Mouse (Mus musculus): ENCODE data around the gene Zfp512b.

The Zfp512b gene

GRCm38 (mm10) chr2:181592231-181593041, at the start of gene Zfp512b:
Gene Zfp512b (minus strand): TSS chr2:181592803.
- peak; percentile 71 for DNase-seq (ENCODE audit: low read depth)

DNA sequence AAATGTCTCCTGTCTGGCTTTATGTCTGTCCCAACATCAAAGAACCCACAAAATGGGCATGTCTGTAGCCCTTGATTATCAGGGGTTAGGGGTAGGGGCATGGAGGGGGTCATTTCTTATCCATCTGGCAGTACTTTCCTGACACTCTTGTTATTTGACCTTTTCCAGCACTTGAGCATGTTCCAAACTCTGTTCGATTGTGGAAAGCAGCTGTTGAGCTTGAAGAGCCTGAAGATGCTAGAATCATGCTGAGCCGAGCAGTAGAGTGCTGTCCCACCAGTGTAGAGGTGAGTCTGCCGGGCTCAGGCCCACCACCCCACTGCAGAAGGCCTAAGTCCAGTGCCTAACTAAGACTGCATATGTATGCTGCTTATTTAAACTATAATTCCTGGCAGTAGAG, 43.3 kb upstream of the Zfp512b start:
- DNase-seq (ENCODE audit: low read depth) = no peak

- no peak for DNase-seq (ENCODE audit: low read depth)
Observed at GRCm38 (mm10) chr2:181632624-181633023, 40.0 kb upstream of the Zfp512b start.

DNA sequence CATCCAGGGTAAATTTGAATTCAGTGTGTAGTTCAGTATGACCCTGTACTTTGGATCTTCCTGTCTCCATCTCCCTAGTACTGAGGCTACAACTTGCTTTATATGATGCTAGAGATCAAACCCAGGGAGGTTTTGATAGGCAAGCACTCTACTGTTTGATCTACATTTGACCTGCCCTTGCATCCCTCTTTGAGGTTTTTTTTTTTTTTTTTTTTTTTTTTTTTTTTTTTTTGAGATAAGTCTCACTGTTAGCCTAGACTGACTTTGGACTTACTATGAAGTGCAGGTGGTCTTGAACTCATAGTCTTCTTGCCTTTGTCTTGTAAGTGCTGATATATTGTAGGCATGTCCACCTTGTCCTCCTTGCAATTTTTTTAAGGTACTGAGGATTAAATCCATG, 35.9 kb upstream of the Zfp512b start:
- no peak for DNase-seq (ENCODE audit: low read depth)

DNA sequence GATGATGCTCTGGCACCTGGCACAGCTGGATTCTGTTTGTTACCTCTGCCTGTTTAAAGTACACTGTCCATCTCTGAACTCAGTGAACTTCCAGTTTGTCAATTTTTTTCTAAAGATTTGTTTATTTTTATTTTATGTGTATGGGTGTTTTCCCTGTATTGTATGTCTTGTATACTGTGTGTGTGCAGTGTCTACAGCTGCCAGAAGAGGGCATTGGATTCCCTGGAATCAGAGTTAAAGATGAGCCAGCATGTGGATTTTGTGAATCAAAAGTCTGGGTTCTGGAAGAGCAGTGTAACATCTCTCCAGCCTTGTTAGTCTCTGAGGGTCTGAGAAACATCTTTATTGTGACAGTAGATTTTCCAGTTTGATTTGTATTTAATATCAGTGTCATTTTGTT, 30.8 kb upstream of the Zfp512b start:
- peak; percentile 57 for DNase-seq (ENCODE audit: low read depth)

DNA sequence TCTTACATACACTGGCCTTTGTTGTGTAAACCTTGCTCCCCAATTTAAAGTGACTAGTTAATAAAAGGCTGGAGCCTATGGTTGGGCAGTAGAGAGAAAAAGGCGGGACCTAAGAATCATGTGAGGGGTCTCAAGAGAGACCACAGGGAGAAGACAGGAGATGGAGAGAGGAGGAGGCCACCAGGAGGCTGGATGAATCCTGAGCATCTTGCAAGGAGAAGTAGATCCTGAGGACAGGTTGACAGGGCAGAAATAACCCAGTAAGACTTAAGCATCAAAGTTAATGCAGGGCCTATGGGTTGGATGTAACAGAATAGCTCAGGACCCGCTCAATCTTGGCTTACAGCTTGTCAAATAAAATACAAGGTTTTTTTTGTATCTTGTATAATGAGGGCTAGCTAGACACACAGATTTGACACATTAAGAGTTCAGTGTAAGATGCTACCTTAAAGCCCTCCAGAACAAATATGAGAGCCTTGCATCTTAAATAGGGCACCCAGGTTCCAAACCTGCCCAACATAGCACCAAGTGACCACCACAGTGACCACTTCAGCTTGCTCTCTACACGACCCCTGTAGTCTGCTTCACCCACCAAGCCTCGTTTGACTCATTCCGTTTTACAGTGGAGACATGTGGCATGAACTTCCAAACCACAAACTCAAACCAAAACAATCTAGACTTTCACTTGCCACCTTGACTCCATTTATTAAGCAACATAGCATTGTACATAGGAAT, 26.3 kb upstream of the Zfp512b start:
- DNase-seq (ENCODE audit: low read depth) = peak; percentile 15

DNA sequence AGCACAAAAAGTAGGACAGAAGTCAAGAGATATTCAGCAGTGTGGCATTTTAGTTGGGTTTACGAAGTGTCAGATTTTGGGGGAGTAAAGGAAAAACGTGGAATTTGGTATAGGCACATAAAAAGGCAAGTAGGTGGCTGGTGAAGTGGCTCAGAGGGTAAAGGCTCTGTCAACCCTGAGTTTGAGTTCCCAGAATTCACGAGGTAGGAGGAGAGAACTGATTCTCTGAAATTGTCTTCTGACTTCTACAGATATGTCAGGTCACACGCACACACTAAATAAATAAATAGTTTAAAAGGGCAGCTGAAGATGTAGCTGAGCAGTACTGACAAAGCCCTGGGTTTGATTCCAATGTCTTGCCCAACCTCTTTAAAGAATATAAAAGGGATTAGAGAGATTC, 9.8 kb upstream of the Zfp512b start:
- no peak for DNase-seq (ENCODE audit: low read depth)

- DNase-seq (ENCODE audit: low read depth) = no peak
Observed at GRCm38 (mm10) chr2:181601751-181602145, 9.1 kb upstream of the Zfp512b start.

- DNase-seq (ENCODE audit: low read depth) = peak; percentile 98
Observed at GRCm38 (mm10) chr2:181600828-181601750, 8.5 kb upstream of the Zfp512b start.

DNA sequence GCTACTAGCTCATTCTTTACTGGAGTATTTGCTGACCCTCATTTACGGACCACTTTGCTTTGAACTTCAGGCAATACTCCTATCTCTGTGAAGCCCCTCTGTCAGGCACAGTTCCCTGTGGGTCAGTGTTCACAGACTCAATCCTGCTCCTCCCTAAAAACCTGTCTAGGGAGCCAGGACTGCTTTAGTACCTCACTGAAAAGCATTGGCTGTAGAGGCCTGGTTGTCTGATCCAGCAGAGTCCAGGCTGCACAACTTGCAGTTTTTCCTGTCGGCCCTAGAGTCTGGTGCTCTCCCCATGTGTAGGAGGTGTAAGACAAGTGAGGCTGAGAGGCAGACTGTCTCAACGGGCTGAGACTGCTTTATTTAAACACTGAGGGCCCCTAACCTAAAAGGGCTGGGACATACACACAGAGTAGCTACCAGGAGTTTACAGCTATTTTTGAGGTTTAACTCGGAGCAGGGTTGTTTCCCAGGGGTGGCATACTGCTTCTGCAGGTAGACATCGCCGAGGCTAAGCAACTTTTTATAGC, 7.7 kb upstream of the Zfp512b start:
- no peak for DNase-seq (ENCODE audit: low read depth)

DNA sequence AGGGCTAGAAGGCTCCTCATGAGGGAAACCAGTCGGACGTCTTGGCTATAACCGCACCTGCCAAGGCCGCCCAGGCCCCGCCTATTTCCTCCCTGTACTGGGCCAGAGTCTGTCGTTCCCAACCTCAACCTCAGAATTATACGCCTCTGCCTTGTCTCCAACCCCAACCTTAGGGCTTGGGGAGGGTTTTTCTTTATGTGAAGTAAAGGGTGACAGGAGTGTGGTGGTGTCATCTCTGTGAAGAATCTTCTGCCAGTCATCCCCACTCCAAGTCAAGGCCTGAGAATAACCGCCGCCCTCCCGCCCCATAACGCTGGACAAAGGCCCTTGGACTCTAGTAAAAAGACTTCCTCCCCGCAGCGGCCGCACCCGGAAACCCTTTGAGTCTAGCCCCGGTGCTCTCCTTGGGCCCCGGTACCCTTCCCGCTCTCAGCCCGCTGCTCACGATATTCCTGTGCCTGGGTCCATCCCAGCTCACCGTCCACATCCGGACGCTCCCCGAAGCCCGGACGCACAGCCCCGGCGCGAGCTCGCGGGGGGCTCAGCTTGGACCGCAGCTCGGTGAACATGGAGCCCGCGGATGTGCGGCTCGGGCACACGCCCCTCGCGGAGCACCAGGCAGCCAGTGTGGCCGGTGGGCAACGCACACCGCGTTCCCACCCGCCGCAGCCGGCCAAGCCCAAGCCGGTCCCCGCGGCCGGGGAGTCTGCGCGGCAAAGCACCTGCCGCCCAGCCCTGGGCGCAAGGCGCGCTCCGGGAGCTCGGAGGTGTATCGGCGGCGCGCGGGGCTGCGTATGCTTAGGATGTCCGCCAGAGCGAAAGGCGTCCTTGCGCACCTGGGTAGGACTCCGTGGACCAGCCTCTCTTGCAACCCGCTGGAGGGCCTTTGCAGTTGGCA, 6.1 kb upstream of the Zfp512b start, which contains the start of gene Samd10:
Samd10 (minus strand) TSS at position 759 of the 898 bp plus-strand sequence.
- peak; percentile 87 for DNase-seq (ENCODE audit: low read depth)

- peak; percentile 94 for DNase-seq (ENCODE audit: low read depth)
Observed at GRCm38 (mm10) chr2:181597378-181598061, 4.9 kb upstream of the Zfp512b start.

- no peak for DNase-seq (ENCODE audit: low read depth)
Observed at GRCm38 (mm10) chr2:181596221-181596960, 3.8 kb upstream of the Zfp512b start.

DNA sequence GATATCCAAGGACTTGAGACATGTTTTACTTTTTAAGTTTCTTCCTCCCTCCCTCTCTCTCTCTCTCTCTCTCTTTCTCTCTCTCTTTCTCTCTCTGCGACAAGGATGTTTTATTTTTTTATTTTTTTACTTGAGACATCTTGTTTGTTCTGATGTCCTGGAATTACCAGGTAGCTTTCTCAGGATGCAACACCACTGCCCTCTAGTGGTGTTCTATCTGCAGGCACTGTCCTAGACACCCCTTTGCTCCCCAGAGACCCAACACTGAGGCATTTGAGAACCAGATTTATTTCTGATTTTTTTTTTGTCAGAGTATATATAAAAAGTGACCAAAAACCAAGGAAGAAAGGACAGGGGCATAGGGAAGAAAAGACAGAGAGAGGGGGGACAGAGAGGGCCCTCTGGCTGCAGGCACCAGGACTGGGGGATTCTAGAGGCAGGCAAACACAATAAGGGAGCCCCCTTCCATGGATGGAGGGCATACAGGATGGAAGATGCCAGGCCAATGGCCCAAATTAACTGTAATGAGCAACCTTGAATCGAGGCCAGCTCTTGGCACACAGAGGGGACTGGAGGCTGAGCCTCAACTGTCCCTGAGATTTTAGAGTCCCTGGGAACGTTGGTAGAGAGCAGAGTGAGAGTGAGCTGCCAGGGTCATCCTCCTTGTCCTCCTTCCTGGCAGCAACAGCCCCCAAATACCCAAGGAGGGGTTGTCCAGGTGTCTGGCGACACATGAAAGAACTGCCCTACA, 2.5 kb upstream of the Zfp512b start:
- DNase-seq (ENCODE audit: low read depth) = peak; percentile 55

DNA sequence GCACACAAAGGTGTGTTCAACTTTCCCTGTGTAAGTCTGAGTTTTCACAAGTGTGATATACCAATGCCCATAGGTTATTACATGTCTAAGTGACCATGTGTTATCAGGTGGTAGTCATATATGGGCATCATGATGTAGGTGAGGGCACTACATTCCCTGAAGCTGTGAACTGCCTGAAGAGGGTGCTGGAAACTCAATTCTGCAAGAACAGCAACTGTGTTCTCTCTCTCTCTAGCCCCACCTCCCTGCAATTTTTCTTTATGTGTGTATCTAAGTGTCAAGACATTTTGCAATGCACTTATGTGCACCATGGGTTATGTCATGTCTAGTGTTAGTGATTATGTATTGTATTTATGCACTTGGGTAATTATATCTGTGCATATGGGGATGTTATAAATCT, 1.3 kb upstream of the Zfp512b start:
- peak; percentile 64 for DNase-seq (ENCODE audit: low read depth)

- DNase-seq (ENCODE audit: low read depth) = peak; percentile 72
Observed at GRCm38 (mm10) chr2:181593042-181593421, 429 bp upstream of the Zfp512b start.

DNA sequence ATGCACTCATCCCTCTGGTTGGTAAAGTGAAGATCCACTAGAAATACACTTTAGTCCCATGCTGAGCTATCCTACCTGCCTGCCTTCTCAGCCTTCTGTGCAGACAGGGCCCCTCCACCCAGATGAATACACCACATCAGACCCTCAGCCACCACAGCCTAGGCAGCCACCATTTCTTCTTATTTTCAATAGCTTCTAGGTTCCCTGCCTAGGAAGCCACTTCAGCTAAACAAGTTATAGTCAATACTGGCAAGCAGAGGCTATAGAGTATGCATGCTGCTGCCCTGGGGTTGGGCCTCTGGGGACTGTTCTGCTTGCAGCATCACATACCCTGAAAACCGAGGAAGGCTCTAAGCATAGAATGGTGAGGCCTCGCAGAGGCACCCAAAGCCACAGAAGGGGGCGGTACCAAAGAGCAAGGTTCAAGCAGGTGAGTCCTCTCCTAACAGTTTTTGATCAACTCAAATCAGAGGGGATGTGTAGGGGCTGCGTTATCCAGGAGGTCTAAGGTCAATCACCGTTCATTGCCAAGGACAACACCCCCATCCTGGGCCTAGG, 996 bp downstream of the Zfp512b start, which contains the start of gene Prpf6:
Prpf6 (plus strand) TSS at position 341 of the 558 bp plus-strand sequence.
- DNase-seq (ENCODE audit: low read depth) = no peak

- no peak for DNase-seq (ENCODE audit: low read depth)
Observed at GRCm38 (mm10) chr2:181590471-181590870, 2.1 kb downstream of the Zfp512b start.

All from 416B (cell line).